Mouse (Mus musculus): Measurements from ENCODE around the gene Hist2h2aa1.
"Not testable (repeated sequence)": the region's sequence is repeated elsewhere in the genome, so short reads cannot be mapped to it uniquely, and the experiment has no call there.

Hist2h2aa1 gene

DNA sequence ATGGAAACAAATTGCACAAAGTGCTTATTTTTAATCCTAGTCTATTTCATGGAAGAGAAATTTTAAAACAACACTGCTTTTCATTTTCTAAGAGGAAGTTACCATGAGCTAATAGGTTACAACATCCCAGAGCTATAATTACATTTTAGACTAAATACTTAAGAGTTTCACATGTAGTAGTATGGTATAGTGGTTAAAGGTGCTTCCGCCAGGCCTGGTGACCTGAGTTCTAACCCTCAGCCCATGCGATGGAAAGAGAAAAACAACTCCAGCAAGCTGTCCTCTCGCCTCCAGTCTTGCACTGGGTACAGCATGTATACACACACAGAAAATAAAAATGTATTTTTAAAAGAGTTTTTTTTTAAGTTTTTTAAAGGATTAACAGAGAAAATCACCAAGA is 6.5 kb downstream of the Hist2h2aa1 start:
- no peak for DNase-seq (ENCODE audit: low spot score)

DNA sequence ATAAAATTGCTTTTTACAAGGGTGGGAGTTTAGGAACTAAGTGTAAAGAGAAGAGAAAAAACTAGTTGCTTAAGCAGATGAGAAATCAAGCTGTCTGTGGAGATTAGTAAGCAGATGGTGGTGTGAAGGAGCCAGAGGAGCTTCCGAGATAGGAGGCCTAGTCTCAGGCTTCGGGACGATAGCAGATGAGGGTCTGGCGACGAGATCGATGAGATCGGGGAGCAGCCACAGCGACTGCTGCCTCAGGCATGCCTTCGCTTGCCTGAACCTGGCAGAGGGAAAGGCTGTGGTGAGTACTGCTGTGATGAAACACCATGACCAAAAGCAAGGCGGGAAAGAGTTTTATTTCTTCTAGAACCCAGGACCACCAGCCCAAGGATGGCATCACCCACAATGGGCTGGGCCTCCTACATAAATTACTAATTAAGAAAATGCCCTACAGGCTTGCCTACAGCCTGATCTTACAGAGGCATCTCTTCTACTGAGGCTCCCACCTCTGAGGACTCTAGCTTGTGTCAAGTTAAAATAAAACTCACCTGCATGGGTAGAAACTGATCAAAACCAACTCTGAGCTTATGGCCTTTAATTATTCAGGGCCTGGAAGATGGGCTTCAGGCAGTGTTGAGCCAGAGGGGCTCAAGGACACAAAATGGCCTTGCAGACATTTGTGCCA is 9.5 kb downstream of the Hist2h2aa1 start:
- DNase-seq (ENCODE audit: low spot score): no peak

DNA sequence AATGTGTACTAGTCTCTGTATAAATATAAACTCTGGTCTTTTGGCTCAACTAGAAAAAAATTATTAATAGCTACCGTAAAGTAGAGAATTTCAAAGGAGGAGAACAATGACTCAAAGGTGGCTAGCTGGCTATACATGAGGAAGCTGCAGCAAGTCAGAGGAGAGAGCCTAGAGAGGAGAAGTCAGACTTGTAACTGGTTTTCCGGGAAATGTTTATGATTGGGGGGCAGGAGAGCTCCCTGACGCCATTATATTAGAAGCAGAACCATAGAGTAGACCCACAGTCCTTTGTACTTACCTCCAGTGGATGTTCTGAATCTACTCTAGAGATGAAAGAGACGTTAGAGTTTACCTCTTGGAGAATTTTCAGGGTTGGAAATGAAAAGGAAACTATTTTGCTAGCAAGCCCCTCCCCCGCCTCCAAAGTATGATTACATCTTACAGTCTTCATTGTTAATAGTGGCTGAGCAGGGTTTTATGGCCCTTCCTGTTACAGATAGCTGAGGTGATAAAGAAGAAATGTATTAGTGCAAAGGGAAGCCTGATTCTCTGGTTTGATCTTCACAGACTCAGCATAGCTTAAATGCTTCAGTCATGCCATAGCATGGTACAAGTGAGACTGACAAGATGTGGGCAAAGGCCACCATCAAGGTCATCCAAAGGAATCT is 10.8 kb downstream of the Hist2h2aa1 start:
- no peak for DNase-seq (ENCODE audit: low spot score)

- DNase-seq (ENCODE audit: low spot score): no peak
Measured at GRCm38 (mm10) chr3:96257190-96257589, 11.9 kb downstream of the Hist2h2aa1 start.

DNA sequence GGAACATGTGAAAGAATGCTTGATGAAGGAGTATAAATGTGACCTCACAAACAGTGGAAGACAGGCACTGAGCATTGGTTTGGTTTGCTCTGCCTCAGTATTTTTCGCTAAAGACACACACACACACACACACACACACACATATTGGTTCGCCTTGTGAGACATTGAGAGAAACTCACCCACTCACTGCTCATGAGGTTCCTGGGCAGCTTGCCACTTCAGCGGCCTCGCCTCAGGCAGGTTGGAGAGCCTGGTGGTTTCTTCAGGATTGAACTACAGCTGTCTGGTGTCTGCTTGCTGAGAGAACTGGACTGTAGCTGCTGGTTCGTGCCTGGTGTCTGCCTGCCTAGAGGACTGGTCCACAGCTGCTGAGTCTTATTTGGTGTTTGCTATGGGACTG is 14.9 kb downstream of the Hist2h2aa1 start:
- DNase-seq (ENCODE audit: low spot score): no peak

GRCm38 (mm10) chr3:96261623-96262022 is 16.3 kb downstream of the Hist2h2aa1 start:
- DNase-seq (ENCODE audit: low spot score): no peak

DNA sequence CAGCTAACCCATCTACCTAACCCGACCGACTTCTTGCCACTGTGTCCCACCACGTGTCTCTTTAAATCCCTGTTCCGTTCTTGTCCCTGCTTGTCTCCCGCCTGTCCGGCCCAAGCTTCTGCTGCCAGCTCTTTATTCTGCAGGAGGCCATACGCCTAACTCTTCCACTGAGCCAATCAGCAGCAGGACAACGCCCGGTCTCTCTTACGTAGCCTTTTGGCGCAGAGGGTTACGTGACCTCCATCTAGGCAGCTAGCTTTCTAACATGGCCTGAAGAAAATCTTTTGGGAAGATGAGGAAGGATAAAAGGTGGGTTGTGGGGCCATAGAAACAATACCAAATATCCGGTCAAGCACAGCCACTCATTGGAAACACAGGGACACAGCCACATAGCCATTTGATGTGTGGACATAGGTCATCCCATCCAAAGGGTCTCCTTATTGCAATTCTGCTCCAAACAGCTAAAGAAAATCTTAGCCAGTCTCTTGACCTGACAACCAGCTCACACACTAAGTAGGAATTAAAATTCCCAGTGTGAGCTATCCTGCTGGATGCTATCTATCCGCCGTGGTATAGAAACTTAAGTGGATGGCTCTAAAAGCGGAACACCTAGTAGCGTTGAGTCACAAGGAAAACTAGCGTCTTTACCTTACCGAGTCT is 17.0 kb downstream of the Hist2h2aa1 start:
- DNase-seq (ENCODE audit: low spot score): peak; percentile 84

GRCm38 (mm10) chr3:96262979-96263550 is 17.8 kb downstream of the Hist2h2aa1 start, which contains the start of gene Hist2h4:
Gene Hist2h4, minus strand, starts transcription at chr3:96263311.
- DNase-seq (ENCODE audit: low spot score): peak; percentile 98

DNA sequence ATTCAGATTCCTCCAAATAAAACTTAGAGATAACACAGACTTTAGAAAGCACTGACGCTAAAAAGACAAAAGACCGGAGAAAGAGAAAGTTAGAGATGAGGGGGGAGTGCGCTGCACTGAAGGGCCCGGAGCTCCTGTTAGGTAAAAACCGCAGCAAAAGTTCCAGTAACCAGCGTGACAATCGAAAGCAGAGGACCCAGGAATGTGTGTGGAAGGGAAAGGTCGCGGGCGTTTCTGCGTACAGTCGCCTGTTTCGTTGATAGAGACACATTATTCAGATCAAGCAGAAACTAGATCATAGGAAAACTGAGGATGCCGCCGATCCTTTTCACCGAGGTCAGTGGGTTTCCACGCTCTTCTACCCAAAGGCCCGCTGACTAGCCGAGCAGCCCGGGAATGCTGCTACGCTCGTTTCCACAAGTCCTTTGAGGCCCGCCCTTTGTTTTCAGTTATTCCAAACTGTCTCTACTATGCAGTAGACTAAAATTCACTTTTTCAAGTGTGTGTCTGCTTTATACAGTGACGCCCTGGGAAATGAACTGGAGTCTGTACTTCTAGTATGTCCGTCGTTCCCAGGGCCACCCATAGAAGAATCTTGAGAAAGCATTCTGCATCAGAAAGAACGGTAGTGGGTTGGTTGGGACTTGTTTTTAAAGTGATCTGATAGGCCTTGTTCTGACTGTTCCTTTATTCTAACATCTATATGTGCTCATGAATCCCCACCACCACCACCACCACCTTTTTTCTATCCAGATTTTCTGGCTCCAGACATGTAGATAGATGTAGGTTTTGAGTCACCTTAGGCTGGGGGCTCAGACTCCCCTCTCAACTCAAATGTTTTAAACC is 18.5 kb downstream of the Hist2h2aa1 start:
- peak; percentile 60 for DNase-seq (ENCODE audit: low spot score)

GRCm38 (mm10) chr3:96264404-96264949 is 19.2 kb downstream of the Hist2h2aa1 start:
- no peak for DNase-seq (ENCODE audit: low spot score)

GRCm38 (mm10) chr3:96266132-96266710 is 20.9 kb downstream of the Hist2h2aa1 start:
- no peak for DNase-seq (ENCODE audit: low spot score)

DNA sequence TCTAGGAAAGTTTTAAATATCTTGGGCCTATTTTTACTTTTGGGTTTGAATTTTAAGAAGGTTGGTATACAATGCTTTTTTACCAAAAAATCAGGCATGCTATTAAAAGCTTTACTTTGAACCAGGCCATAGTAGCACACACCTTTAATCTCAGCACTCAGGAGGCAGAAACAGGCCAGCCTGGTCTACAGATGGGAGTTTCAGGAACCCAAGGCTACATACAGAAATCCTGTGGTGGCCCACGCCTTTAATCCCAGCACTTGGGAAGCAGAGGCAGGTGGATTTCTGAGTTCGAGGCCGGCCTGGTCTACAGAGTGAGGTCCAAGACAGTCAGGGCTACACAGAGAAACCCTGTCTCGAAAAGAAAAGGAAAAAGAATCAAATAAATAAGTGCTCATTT is 22.2 kb downstream of the Hist2h2aa1 start:
- DNase-seq (ENCODE audit: low spot score): no peak

DNA sequence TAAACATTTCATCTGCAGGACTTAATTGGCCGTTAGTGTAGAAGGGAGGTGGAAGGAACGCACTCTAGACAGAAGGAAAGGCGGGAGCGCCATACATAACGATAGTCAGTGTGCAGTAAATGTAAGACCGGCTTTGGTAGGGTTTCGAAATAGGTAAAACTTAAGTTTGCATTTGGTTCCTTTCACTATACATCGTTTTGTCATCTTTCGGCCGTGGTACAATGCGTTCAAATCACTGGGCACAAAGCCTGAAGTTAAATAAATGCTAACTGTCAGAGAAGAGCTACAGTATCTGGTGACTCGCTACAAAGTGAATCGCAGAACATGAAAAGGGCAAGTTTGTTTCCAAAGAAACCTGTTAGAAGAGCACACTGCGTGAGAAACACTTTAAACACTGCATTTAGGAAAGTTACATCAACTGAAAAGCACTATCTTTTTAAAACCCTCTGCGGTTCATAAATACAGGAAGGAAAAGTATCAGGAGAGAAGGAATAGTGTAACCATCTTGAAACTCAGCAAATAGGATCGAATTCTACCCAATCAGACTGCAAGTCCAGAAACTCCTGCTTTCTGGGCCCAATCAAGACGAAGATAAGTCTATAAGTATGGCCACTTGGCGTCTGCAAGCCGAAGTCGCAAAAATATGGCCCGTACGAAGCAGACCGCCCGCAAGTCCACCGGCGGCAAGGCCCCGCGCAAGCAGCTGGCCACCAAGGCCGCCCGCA is 22.9 kb downstream of the Hist2h2aa1 start, which contains the start of gene Hist2h3b:
Gene Hist2h3b, plus strand, starts transcription at position 604 of the 725 bp plus-strand sequence.
- peak; percentile 82 for DNase-seq (ENCODE audit: low spot score)

DNA sequence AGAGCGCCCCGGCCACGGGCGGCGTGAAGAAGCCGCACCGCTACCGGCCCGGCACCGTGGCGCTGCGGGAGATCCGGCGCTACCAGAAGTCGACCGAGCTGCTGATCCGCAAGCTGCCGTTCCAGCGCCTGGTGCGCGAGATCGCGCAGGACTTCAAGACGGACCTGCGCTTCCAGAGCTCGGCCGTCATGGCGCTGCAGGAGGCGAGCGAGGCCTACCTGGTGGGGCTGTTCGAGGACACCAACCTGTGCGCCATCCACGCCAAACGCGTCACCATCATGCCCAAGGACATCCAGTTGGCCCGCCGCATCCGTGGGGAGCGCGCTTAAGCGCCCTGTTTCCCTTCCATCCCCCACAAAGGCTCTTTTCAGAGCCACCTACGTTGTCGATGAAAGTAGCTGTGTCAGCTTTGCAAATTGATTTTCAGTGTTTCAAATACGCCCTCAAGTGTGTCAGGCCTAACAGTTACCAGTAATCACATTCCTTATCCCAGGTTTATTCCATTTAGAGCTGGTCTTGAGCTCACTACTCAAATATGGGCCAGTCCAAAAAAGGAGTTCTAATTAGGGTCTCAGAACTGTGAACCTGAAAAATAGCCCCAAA is 23.6 kb downstream of the Hist2h2aa1 start:
- DNase-seq (ENCODE audit: low spot score): not testable (repeated sequence)

- DNase-seq (ENCODE audit: low spot score): peak; percentile 95
Measured at GRCm38 (mm10) chr3:96269511-96270474, 24.5 kb downstream of the Hist2h2aa1 start, which contains the start of gene Hist2h2bb. Gene Hist2h2bb, plus strand, starts transcription at chr3:96269752.

GRCm38 (mm10) chr3:96273591-96274465 is 28.5 kb downstream of the Hist2h2aa1 start:
- no peak for DNase-seq (ENCODE audit: low spot score)

- no peak for DNase-seq (ENCODE audit: low spot score)
Measured at GRCm38 (mm10) chr3:96277428-96277799, 32.1 kb downstream of the Hist2h2aa1 start.
